Mouse (Mus musculus) left cerebral cortex, postnatal 25 days (tissue): ENCODE data around the gene Rab44. TPM values are rescaled to one million over a fixed set of nuclear protein-coding genes. Genes with fewer than 3 reads are reported as not detected.
"Not testable (repeated sequence)": the region's sequence is repeated elsewhere in the genome, so short reads cannot be mapped to it uniquely, and the experiment has no call there.

Experiments
- DNase-seq, 2 experiments: peaks; one replicate each; pipeline ENCODE4 v3.0.0; 2022; ENCODE audit warnings: low spot score in 2 of 2, mixed read lengths in 1 of 2
- intact Hi-C: fragments of 180-260 bp; cut with DNase I; formaldehyde crosslinking; loops from one replicate; pipeline ENCODE4 v1.15.1; 2025
- total RNA-seq, 2 experiments: library from RNA; stranded (reverse); gene quantifications; 2 replicates each; pipeline ENCODE4 v1.2.3; 2021

Gene Rab44
- total RNA-seq: under 1 TPM in 1 of 2 experiments, not detected in 1; 0.14 TPM

GRCm38 (mm10) chr17:29113591-29114352 is at the start of gene Rab44:
Rab44 (plus strand) TSS chr17:29114145.
- intact Hi-C loops: no loop called here
- no peak for DNase-seq

GRCm38 (mm10) chr17:29065245-29065940 is 48.6 kb upstream of the Rab44 start:
- no peak for DNase-seq
- intact Hi-C loops: no loop called here

GRCm38 (mm10) chr17:29065971-29066370 is 48.0 kb upstream of the Rab44 start:
- intact Hi-C loops: no loop called here

GRCm38 (mm10) chr17:29067416-29067815 is 46.5 kb upstream of the Rab44 start:
- intact Hi-C loops, DNase-seq: not testable (repeated sequence)

More at GRCm38 (mm10) chr17:29065971-29066370, 48.0 kb upstream of the Rab44 start:
- no peak for DNase-seq

GRCm38 (mm10) chr17:29067847-29068246 is 46.1 kb upstream of the Rab44 start:
- intact Hi-C loops: no loop called here
- DNase-seq: no peak

GRCm38 (mm10) chr17:29069063-29069462 is 44.9 kb upstream of the Rab44 start:
- no peak for DNase-seq
- intact Hi-C loops: no loop called here

- no peak for DNase-seq
- intact Hi-C loops: no loop called here
These were observed 42.1 kb upstream of the Rab44 start for GRCm38 (mm10) chr17:29071820-29072219.

- intact Hi-C loops: no loop called here
- no peak for DNase-seq
These were observed 41.1 kb upstream of the Rab44 start for GRCm38 (mm10) chr17:29072701-29073307.

GRCm38 (mm10) chr17:29073313-29073712 is 40.6 kb upstream of the Rab44 start:
- intact Hi-C loops: no loop called here

GRCm38 (mm10) chr17:29074085-29074484 is 39.9 kb upstream of the Rab44 start:
- DNase-seq: no peak
- intact Hi-C loops: no loop called here

More at GRCm38 (mm10) chr17:29073313-29073712, 40.6 kb upstream of the Rab44 start:
- no peak for DNase-seq

- no peak for DNase-seq
- intact Hi-C loops: no loop called here
These were observed 37.7 kb upstream of the Rab44 start for GRCm38 (mm10) chr17:29076235-29076634.

GRCm38 (mm10) chr17:29077786-29078509 is 36.0 kb upstream of the Rab44 start:
- intact Hi-C loops: loop anchor here (2.0 kb wide), 1 partner anchor 15 kb away; no protein-coding TSS in a partner anchor
- peak in 1 of 2 experiments; percentile 51 for DNase-seq

GRCm38 (mm10) chr17:29078519-29079383 is 35.2 kb upstream of the Rab44 start:
- DNase-seq: peak in 1 of 2 experiments; percentile 49
- intact Hi-C loops: loop anchor here (2.0 kb wide), 1 partner anchor 14 kb away; no protein-coding TSS in a partner anchor

- intact Hi-C loops: no loop called here
- no peak for DNase-seq
These were observed 33.0 kb upstream of the Rab44 start for GRCm38 (mm10) chr17:29080758-29081617.

GRCm38 (mm10) chr17:29081618-29082381 is 32.1 kb upstream of the Rab44 start:
- intact Hi-C loops: no loop called here
- DNase-seq: peak; percentile 52 to 81

GRCm38 (mm10) chr17:29083586-29083985 is 30.4 kb upstream of the Rab44 start:
- no peak for DNase-seq
- intact Hi-C loops: no loop called here

- DNase-seq: no peak
- intact Hi-C loops: no loop called here
These were observed 29.3 kb upstream of the Rab44 start for GRCm38 (mm10) chr17:29084656-29085055.
